8 mouse cellular contexts compared by ENCODE assay signal in genomic region chr10:122987671-122988128, GRCm38 (mm10).
DNase-seq lines count a peak whose midpoint lies in the region; ATAC-seq lines count a peak whose summit lies in the region.

No protein-coding gene starts in this region.

- peaks cover 36% of the 10 kb centered on the region for H3K4me1 ChIP-seq in midbrain, embryonic 10.5 days
- peaks cover 20% of the 10 kb centered on the region for H3K4me1 ChIP-seq in midbrain, embryonic 16.5 days (ENCODE audit: control insufficient read depth, insufficient read depth, low read length)
- H3K4me1 ChIP-seq in limb, embryonic 12.5 days (replicated peaks): peaks cover 30% of the 10 kb centered on the region
- H3K4me1 ChIP-seq in midbrain, embryonic 13.5 days (replicated peaks): peaks cover 31% of the 10 kb centered on the region

- WGBS in midbrain, embryonic 10.5 days: 25% methylated on average over 9 of the region's 9 CpGs
- 27% methylated on average over 9 of the region's 9 CpGs for WGBS in midbrain, embryonic 16.5 days
- WGBS in limb, embryonic 12.5 days: 26% methylated on average over 9 of the region's 9 CpGs
- WGBS in midbrain, embryonic 13.5 days: 31% methylated on average over 9 of the region's 9 CpGs

- peak; percentile 33 for DNase-seq in midbrain, embryonic 10.5 days (ENCODE audit: low spot score)
- DNase-seq in cerebellum, adult 9-10 months: peak; percentile 70
- DNase-seq in induced T-regulatory cell, adult 2 months (ENCODE audit: low read depth): peak; percentile 81
- DNase-seq in splenic B cell, adult 2 months (ENCODE audit: low read depth, low spot score): peak; percentile 74

- no peaks in the 10 kb centered on the region for H3K27me3 ChIP-seq in midbrain, embryonic 10.5 days (ENCODE audit: low read depth, poor library complexity, severe bottlenecking)
- H3K27me3 ChIP-seq in midbrain, embryonic 16.5 days (ENCODE audit: control insufficient read depth, insufficient read depth, low read depth, low read length): no peaks in the 10 kb centered on the region
- no peaks in the 10 kb centered on the region for H3K27me3 ChIP-seq in limb, embryonic 12.5 days
- no peaks in the 10 kb centered on the region for H3K27me3 ChIP-seq in midbrain, embryonic 13.5 days
- H3K27me3 ChIP-seq in splenic B cell, adult 2 months (ENCODE audit: control insufficient read depth, insufficient read depth, low read length, poor library complexity, severe bottlenecking): no peaks in the 10 kb centered on the region

- ATAC-seq in midbrain, embryonic 16.5 days: no peak
- peak; percentile 24; the same call in 1 of the 2 replicates for ATAC-seq in frontal cortex, adult (ENCODE audit: low TSS enrichment)
- no peak for ATAC-seq in limb, embryonic 12.5 days (ENCODE audit: insufficient number of reproducible peaks, insufficient read depth, low FRiP score, low TSS enrichment, low read depth)
- ATAC-seq in midbrain, embryonic 13.5 days: no peak

- no peaks in the 10 kb centered on the region for H3K9me3 ChIP-seq in midbrain, embryonic 10.5 days (replicated peaks)
- no peaks in the 10 kb centered on the region for H3K9me3 ChIP-seq in midbrain, embryonic 16.5 days (replicated peaks; ENCODE audit: control insufficient read depth, low read length, poor library complexity, severe bottlenecking)
- no peaks in the 10 kb centered on the region for H3K9me3 ChIP-seq in limb, embryonic 12.5 days
- no peaks in the 10 kb centered on the region for H3K9me3 ChIP-seq in midbrain, embryonic 13.5 days

- no peak overlapping the region for H3K4me2 ChIP-seq in midbrain, embryonic 16.5 days (ENCODE audit: low read length)
- H3K4me2 ChIP-seq in limb, embryonic 12.5 days: peak overlapping the region; percentile 25; the same call in 1 of the 2 replicates
- H3K4me2 ChIP-seq in midbrain, embryonic 13.5 days (replicated peaks): no peak overlapping the region

- H3K4me3 ChIP-seq in midbrain, embryonic 10.5 days: no peak overlapping the region
- no peak overlapping the region for H3K4me3 ChIP-seq in midbrain, embryonic 16.5 days (ENCODE audit: low read depth, low read length)
- H3K4me3 ChIP-seq in limb, embryonic 12.5 days (replicated peaks): no peak overlapping the region
- no peak overlapping the region for H3K4me3 ChIP-seq in midbrain, embryonic 13.5 days (replicated peaks)

- peaks cover 21% of the 10 kb centered on the region for H3K36me3 ChIP-seq in midbrain, embryonic 10.5 days
- peaks cover 4% of the 10 kb centered on the region; the same call in 1 of the 2 replicates for H3K36me3 ChIP-seq in midbrain, embryonic 16.5 days (ENCODE audit: control insufficient read depth, insufficient read depth, low read length)
- H3K36me3 ChIP-seq in limb, embryonic 12.5 days: peaks cover 21% of the 10 kb centered on the region
- peaks cover 13% of the 10 kb centered on the region for H3K36me3 ChIP-seq in midbrain, embryonic 13.5 days
- H3K36me3 ChIP-seq in splenic B cell, adult 2 months (ENCODE audit: control insufficient read depth, insufficient read depth, low read length, poor library complexity, severe bottlenecking): no peaks in the 10 kb centered on the region

- H3K27ac ChIP-seq in midbrain, embryonic 10.5 days (replicated peaks): no peak overlapping the region
- no peak overlapping the region for H3K27ac ChIP-seq in midbrain, embryonic 16.5 days (ENCODE audit: low read length)
- H3K27ac ChIP-seq in limb, embryonic 12.5 days: peak overlapping the region; percentile 35; the same call in 1 of the 2 replicates
- H3K27ac ChIP-seq in midbrain, embryonic 13.5 days: peak overlapping the region; percentile 11; the same call in 1 of the 2 replicates

- H3K9ac ChIP-seq in midbrain, embryonic 16.5 days (ENCODE audit: low read depth, low read length): no peak overlapping the region
- H3K9ac ChIP-seq in limb, embryonic 12.5 days (replicated peaks): no peak overlapping the region
- no peak overlapping the region for H3K9ac ChIP-seq in midbrain, embryonic 13.5 days (replicated peaks)

Comparison
In these comparisons a context has a peak if more than half of its experiments do, and no peak if none do; other contexts are left out.
1. H3K27ac ChIP-seq: peak in limb, embryonic 12.5 days (single experiment) and midbrain, embryonic 13.5 days (single experiment); none in midbrain, embryonic 10.5 days (single experiment) and midbrain, embryonic 16.5 days (single experiment).
2. Peak in every context shown above with its lines, with median percentiles within 50 percentile points of each other: DNase-seq.